Mouse (Mus musculus) cerebellum, adult 2 months (tissue): ENCODE measurements around the gene Gm49387. TPM values are rescaled to one million over a fixed set of nuclear protein-coding genes. Genes with fewer than 3 reads are reported as not detected.
A peak's percentile ranks its signal among the peaks of the same experiment; 100 is the strongest.

Experiments
- DNase-seq, 2 experiments: peaks; one replicate each; pipeline ENCODE4 v3.0.0; 2021
- H3K27ac ChIP-seq: fragments of 200-500 bp; 2 replicates; pipeline ENCODE4 v1.5.1; 2012; ENCODE audit warnings: low read length, control low read depth, inconsistent platforms; ENCODE audit not compliant: insufficient read depth
- H3K27me3 ChIP-seq: fragments of 200-500 bp; 2 replicates; pipeline ENCODE4 v1.6.1; 2012; ENCODE audit warnings: inconsistent platforms, mild to moderate bottlenecking, low read length, moderate library complexity; ENCODE audit not compliant: control insufficient read depth, insufficient read depth
- H3K4me1 ChIP-seq: fragments of 200-500 bp; 2 replicates; pipeline ENCODE4 v1.6.1; 2011; ENCODE audit warnings: low read length; ENCODE audit not compliant: control insufficient read depth, insufficient read depth
- H3K4me3 ChIP-seq: fragments of 200-500 bp; replicated peaks from 2 replicates; pipeline ENCODE3; 2011; ENCODE audit warnings: mild to moderate bottlenecking, low read depth, low read length, control low read depth; ENCODE audit not compliant: insufficient read depth
- CTCF ChIP-seq: fragments of 200-500 bp; IDR thresholded peaks from 2 replicates; pipeline ENCODE4 v1.5.1; 2011; ENCODE audit warnings: low read depth, mild to moderate bottlenecking, control low read depth, low read length, moderate library complexity, borderline replicate concordance; ENCODE audit not compliant: insufficient read depth
- POLR2A ChIP-seq: fragments of 200-500 bp; IDR thresholded peaks from 2 replicates; pipeline ENCODE4 v1.6.1; 2011; ENCODE audit warnings: low read length, control low read depth, borderline replicate concordance; ENCODE audit not compliant: insufficient read depth
- WGBS: fragments of 180-500 bp; shearing (Covaris S2); methylation state at CpG from one replicate; pipeline ENCODE4 v1.1.7; 2018; 5-methylcytosine and 5-hydroxymethylcytosine counted together
- polyA plus RNA-seq: library from polyadenylated mRNA; depleted of rRNA; stranded (reverse); fragments of >200 nt; gene quantifications from 2 replicates; pipeline ENCODE4 v1.2.3, GENCODE M21; 2012

Gene Gm49387
- polyA plus RNA-seq, 1 experiment: not detected

GRCm38 (mm10) chr14:31564452-31565179 is 76.1 kb downstream of the Gm49387 start:
- no peak for TF ChIP-seq POLR2A
- TF ChIP-seq CTCF: no peak
- no peak for DNase-seq
- H3K27me3 ChIP-seq: no peaks in the 10 kb centered on the region
- no peaks in the 10 kb centered on the region for H3K4me1 ChIP-seq
- WGBS: 45% methylated on average over 6 of the region's 6 CpGs
- no peak overlapping the region for H3K27ac ChIP-seq
- no peak overlapping the region for H3K4me3 ChIP-seq

DNA sequence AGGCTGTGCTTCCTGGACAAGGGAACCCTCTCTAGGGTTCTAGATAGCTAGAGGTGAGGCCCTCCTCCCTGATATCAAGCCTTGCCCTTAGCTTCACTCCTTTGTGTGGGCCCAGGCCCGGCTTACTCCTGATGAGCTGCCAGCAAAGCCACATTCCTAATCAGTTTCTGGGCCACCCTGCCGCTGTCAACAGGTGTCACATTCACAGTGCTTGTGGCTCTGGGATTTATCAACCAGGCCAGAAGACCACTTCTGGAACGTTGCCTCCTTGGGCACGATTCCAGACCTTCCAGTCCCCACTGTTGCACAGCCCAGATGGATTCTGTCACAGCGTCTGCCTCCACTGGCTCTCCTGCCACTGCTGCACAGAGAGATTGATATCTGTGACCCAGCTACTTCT is 79.8 kb downstream of the Gm49387 start:
- DNase-seq: no peak
- peaks cover 10% of the 10 kb centered on the region for H3K4me1 ChIP-seq
- no peak overlapping the region for H3K4me3 ChIP-seq
- H3K27me3 ChIP-seq: no peaks in the 10 kb centered on the region
- TF ChIP-seq POLR2A (no peak), CTCF (no peak)
- H3K27ac ChIP-seq: no peak overlapping the region
- 16% methylated on average over 5 of the region's 5 CpGs for WGBS

DNA sequence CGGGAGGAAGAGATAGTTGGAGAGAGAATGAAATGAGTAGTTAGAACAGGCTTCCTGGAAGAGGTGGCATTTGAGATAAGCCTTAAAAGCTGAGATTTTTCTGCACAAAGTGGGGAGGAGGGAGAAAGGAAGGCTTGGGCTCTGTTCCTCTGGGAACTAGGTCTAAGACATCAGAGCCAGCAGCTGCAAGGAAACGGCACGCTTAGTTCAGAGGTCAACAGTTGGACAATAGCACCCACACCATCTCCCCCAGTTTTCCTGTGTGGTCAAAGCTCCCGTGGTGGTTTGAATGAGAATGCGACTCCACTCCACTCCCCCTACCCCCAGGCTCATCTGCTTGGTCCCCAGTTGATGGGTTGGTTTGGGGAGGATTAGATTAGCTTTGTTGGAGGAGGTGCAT is 81.5 kb downstream of the Gm49387 start:
- Histone ChIP-seq H3K27ac (no peak overlapping the region), H3K4me1 (peaks cover 13% of the 10 kb centered on the region), H3K27me3 (no peaks in the 10 kb centered on the region), H3K4me3 (no peak overlapping the region)
- no peak for DNase-seq
- no peak for TF ChIP-seq POLR2A
- no peak for TF ChIP-seq CTCF
- WGBS: 73% methylated on average over 5 of the region's 5 CpGs

DNA sequence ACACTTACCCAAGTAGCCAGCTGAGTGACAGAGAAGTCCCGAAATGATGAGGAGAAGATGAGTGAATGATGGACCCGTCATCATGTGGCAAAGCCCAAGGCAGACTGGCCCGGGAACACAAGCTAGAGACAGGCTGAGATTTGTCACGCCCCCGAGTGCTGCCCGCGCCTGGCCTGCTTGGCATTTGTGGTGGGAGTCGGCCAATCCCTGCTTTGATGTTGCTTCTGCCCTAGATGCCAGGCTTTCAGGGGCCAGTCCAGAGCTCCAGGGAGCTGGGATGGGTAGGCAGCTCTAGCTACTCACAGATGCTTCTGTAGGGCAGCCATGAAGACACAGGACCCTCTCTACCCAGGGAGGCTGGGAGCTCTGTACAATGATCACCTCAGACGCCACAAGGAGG is 82.9 kb downstream of the Gm49387 start:
- DNase-seq: no peak
- WGBS: 31% methylated on average over 9 of the region's 9 CpGs
- H3K27ac ChIP-seq: no peak overlapping the region

DNA sequence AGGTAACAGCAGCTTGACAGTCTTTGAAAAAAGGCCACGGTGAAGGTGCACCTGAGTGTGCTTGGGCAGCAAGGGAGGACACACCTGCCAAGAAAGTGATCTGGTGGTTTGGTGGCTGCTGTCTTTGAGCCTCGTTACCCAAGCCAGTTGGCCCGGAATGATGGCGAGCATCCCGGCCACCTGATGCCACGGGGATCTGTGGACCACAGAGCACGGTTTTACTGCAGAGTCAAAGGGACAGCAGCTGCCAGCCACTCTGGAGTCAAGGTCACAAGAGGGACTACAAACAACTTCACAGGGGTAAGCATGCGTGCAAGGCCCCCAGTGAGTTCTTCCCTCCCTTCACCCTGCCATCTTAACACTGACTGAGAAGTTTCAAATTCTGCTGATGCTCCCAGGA is 83.4 kb downstream of the Gm49387 start:
- no peak overlapping the region for H3K4me3 ChIP-seq

More for the DNA sequence above, 82.9 kb downstream of the Gm49387 start:
- Histone ChIP-seq H3K4me3 (no peak overlapping the region), H3K27me3 (no peaks in the 10 kb centered on the region), H3K4me1 (peaks cover 13% of the 10 kb centered on the region)
- TF ChIP-seq CTCF: no peak
- TF ChIP-seq POLR2A: no peak

GRCm38 (mm10) chr14:31556526-31557260 is 84.0 kb downstream of the Gm49387 start:
- peaks cover 13% of the 10 kb centered on the region for H3K4me1 ChIP-seq
- 93% methylated on average over 9 of the region's 9 CpGs for WGBS

More for the DNA sequence above, 83.4 kb downstream of the Gm49387 start:
- peak; percentile 34 to 57 for DNase-seq
- Histone ChIP-seq H3K27ac (no peak overlapping the region), H3K27me3 (no peaks in the 10 kb centered on the region), H3K4me1 (peaks cover 13% of the 10 kb centered on the region)
- WGBS: 22% methylated on average over 8 of the region's 8 CpGs
- no peak for TF ChIP-seq POLR2A
- no peak for TF ChIP-seq CTCF

DNA sequence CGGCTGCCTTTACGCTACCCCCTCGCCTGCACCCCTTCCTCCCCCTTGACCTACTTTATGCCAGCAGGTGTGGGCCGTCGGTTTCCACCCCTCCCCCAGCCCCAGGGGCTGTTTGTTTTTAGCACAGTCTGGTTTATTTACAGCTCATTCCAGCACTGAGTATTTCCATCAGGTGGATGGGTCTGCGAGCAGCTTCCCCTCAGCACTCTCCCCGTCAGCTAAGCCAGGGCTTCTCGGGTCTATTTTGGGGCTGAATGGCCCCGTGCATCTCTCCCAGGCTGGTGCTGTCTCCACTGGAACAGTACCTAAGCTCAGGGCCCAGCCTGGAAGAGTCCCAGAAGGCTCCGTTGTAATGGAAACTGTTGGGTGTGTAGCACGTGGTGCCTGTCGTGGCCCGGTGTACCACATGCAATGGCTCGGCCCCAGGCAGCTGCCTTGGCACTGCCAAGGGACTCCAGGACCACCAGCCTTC is 84.7 kb downstream of the Gm49387 start:
- 30% methylated on average over 14 of the region's 14 CpGs for WGBS
- Histone ChIP-seq H3K27me3 (no peaks in the 10 kb centered on the region), H3K4me3 (no peak overlapping the region), H3K4me1 (peaks cover 13% of the 10 kb centered on the region), H3K27ac (no peak overlapping the region)
- DNase-seq: no peak
- TF ChIP-seq CTCF (no peak), POLR2A (no peak)

More at GRCm38 (mm10) chr14:31556526-31557260, 84.0 kb downstream of the Gm49387 start:
- DNase-seq: no peak
- Histone ChIP-seq H3K27me3 (no peaks in the 10 kb centered on the region), H3K27ac (no peak overlapping the region), H3K4me3 (no peak overlapping the region)
- no peak for TF ChIP-seq CTCF
- no peak for TF ChIP-seq POLR2A

- 97% methylated on average over 7 of the region's 7 CpGs for WGBS
- TF ChIP-seq CTCF (no peak), POLR2A (no peak)
- H3K4me3 ChIP-seq: no peak overlapping the region
- H3K27ac ChIP-seq: no peak overlapping the region
- H3K4me1 ChIP-seq: peaks cover 13% of the 10 kb centered on the region
- H3K27me3 ChIP-seq: no peaks in the 10 kb centered on the region
- no peak for DNase-seq
Measured at GRCm38 (mm10) chr14:31555021-31555420, 85.7 kb downstream of the Gm49387 start.
